Mouse (Mus musculus): ENCODE data around the gene Trim11.

Trim11 gene

GRCm38 (mm10) chr11:59002327-59003079, 24.6 kb downstream of the Trim11 start:
- TF ChIP-seq GATA4 (IDR thresholded peaks at IDR 0.05; ENCODE audit: insufficient replicate concordance, low read length) = no peak

DNA sequence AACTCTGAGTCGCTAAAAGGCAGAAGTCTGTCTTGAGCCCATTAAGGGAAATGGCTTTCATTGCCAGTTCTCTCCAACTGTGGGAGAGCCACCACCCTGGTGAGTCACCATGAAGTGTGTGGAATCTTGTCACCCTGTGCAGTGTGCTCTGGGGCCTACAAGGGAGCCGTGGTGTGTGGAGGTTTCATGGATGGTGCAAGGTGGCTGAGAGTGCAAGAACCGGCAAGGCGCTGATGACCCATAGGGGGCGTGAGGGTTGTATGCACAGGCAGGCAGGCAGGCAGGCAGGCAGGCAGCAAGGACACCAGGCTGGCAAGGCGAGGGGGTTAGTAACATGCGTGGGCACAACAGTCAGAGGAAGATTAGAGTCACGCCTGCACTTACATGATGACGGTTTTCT, 37.2 kb downstream of the Trim11 start:
- no peak for TF ChIP-seq GATA4 (IDR thresholded peaks at IDR 0.05; ENCODE audit: insufficient replicate concordance, low read length)

DNA sequence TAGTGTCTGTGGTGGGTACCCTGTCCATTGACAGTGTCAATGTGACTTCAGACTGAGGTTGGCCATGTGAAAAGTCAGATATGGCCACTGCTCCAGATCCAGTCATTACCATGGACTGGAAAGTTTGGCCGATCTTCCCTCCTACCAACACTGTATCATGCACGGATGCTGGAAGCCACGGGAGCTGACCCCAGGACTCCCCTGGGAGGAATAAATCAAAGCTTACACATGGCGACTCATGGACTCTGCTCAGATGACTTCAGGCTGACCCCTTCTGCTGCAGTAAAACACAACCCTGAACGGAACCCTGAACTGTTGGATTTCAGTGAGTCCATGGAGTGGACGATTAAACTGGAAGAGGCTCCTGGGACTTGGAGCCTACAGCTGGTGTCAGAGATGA, 48.5 kb downstream of the Trim11 start:
- TF ChIP-seq GATA4 (IDR thresholded peaks at IDR 0.05; ENCODE audit: insufficient replicate concordance, low read length) = no peak

DNA sequence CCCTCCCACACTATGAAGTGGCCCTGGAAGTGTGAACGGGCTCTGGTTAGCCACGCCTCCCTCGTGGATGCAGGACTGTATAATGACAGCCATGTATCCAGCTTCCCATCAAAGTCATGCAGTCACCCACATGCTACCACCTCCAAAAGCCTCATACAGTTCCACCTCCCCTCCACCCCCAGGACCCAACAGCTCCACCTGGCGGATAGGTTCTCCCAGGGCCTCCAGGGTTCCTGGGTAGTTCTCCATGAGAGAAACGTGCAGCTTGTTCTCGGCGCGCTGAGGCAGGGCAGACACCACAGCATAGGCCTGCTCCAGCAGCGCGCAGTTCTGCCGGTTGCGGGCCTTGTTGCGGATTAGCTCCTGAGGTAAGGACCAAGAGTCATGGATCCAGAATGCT, 51.1 kb downstream of the Trim11 start:
- TF ChIP-seq GATA4 (IDR thresholded peaks at IDR 0.05; ENCODE audit: insufficient replicate concordance, low read length) = no peak
